In the genomic region with DNA sequence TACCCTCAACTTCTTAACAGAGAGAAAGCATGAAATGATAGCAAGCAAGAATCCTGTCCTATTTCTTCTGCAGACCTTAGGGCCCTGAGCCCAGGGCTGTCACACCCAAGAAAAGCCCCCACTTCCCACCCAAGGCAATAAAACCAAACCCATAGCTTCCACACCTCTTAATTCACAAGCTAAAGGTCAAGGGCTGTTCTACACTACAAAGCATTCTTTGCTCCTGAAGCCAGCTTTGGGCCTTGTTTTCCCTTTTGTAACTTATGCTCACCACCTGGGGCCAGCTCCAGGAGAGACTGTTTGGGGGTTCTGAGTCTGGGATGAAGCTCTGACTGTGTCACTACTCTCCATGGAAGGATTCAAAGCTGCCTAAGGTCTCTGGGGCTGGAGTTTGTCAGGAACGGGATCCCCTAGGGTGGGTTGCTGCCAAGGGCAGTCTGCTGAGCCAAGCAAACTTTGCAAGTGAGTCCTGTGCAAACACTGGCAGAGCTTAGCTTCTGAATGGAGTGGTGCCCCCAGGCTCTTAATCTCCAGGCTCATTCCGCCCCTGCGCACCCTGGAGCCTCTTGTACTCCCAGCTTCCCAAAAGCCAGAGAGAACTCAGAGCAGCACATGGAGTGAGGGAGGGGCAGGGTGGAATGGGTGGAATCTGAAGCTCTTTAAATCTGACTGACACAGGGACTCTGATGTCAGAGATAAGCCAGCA, we compare ENCODE assay signal across 17 mouse cellular contexts.
DNase-seq lines count a peak whose midpoint lies in the region; ATAC-seq and TF ChIP-seq lines count a peak whose summit lies in the region.
"Had no signal": no experiment of that assay in that cellular context is flagged by ENCODE, and none has a peak within 500 bp of the region (broad histone marks: within the 10 kb centered on the region; RNA-seq: fewer than 3 reads in every experiment).

No protein-coding gene starts in this region.

- H3K27me3 ChIP-seq in lung, embryonic 15.5 days: no peaks in the 10 kb centered on the region
- no peaks in the 10 kb centered on the region for H3K27me3 ChIP-seq in forebrain, postnatal 0 days (ENCODE audit: insufficient read depth, low read length)
- no peaks in the 10 kb centered on the region for H3K27me3 ChIP-seq in stomach, embryonic 15.5 days (replicated peaks)
- H3K27me3 ChIP-seq: embryonic facial prominence, embryonic 13.5 days; limb, embryonic 12.5 days had no signal

- TF ChIP-seq CTCF in forebrain, postnatal 0 days (IDR thresholded peaks at IDR 0.05; ENCODE audit: low read depth): no peak

- H3K9ac ChIP-seq in lung, embryonic 15.5 days: no peak overlapping the region
- H3K9ac ChIP-seq in forebrain, postnatal 0 days: no peak overlapping the region
- H3K9ac ChIP-seq in stomach, embryonic 15.5 days: no peak overlapping the region
- H3K9ac ChIP-seq: embryonic facial prominence, embryonic 13.5 days; limb, embryonic 12.5 days had no signal

- peaks cover 16% of the 10 kb centered on the region for H3K4me1 ChIP-seq in lung, embryonic 15.5 days
- H3K4me1 ChIP-seq in forebrain, postnatal 0 days (ENCODE audit: insufficient read depth): no peaks in the 10 kb centered on the region
- H3K4me1 ChIP-seq in stomach, embryonic 15.5 days: 0 out of 2 replicates have a peak, but pooled peaks cover 3% of the 10 kb centered on the region
- H3K4me1 ChIP-seq: embryonic facial prominence, embryonic 13.5 days had no signal

- H3K9me3 ChIP-seq in lung, embryonic 15.5 days: no peaks in the 10 kb centered on the region
- no peaks in the 10 kb centered on the region for H3K9me3 ChIP-seq in forebrain, postnatal 0 days (ENCODE audit: low read length)
- no peaks in the 10 kb centered on the region for H3K9me3 ChIP-seq in stomach, embryonic 15.5 days
- H3K9me3 ChIP-seq: embryonic facial prominence, embryonic 13.5 days; limb, embryonic 12.5 days had no signal

- H3K27ac ChIP-seq in lung, embryonic 15.5 days: peak overlapping the region; percentile 76
- no peak overlapping the region for H3K27ac ChIP-seq in forebrain, postnatal 0 days (ENCODE audit: low read depth, low read length)
- 0 out of 2 replicates have a peak overlapping the region, but pooled peaks have one; percentile 4 for H3K27ac ChIP-seq in stomach, embryonic 15.5 days
- H3K27ac ChIP-seq: embryonic facial prominence, embryonic 13.5 days; limb, embryonic 12.5 days had no signal

- peak; percentile 81 for ATAC-seq in lung, embryonic 15.5 days (ENCODE audit: borderline replicate concordance, extremely low read depth, low FRiP score, low TSS enrichment)
- ATAC-seq in forebrain, postnatal 0 days: peak; percentile 51
- no peak for ATAC-seq in stomach, embryonic 15.5 days (ENCODE audit: insufficient read depth, low FRiP score, low read depth)

- H3K36me3 ChIP-seq in lung, embryonic 15.5 days: no peaks in the 10 kb centered on the region
- peaks cover 39% of the 10 kb centered on the region for H3K36me3 ChIP-seq in forebrain, postnatal 0 days (ENCODE audit: insufficient read depth)
- no peaks in the 10 kb centered on the region for H3K36me3 ChIP-seq in stomach, embryonic 15.5 days

- no peak overlapping the region for H3K4me2 ChIP-seq in lung, embryonic 15.5 days
- H3K4me2 ChIP-seq in forebrain, postnatal 0 days (ENCODE audit: low read depth): no peak overlapping the region
- no peak overlapping the region for H3K4me2 ChIP-seq in stomach, embryonic 15.5 days
- H3K4me2 ChIP-seq: embryonic facial prominence, embryonic 13.5 days; limb, embryonic 12.5 days had no signal

- no peak overlapping the region for H3K4me3 ChIP-seq in lung, embryonic 15.5 days
- H3K4me3 ChIP-seq in forebrain, postnatal 0 days (ENCODE audit: low read depth, low read length): no peak overlapping the region
- no peak overlapping the region for H3K4me3 ChIP-seq in stomach, embryonic 15.5 days (replicated peaks)
- H3K4me3 ChIP-seq: embryonic facial prominence, embryonic 13.5 days; limb, embryonic 12.5 days had no signal

- WGBS in lung, embryonic 15.5 days: 47% methylated on average over 3 of the region's 3 CpGs
- WGBS in forebrain, postnatal 0 days: 25% methylated on average over 3 of the region's 3 CpGs
- WGBS in stomach, embryonic 15.5 days: 34% methylated on average over 3 of the region's 3 CpGs

- DNase-seq in heart, adult 11 months: peak; percentile 50
- DNase-seq in heart, postnatal 10 days: no peak
- no peak for DNase-seq in lung, postnatal 36 days
- no peak for DNase-seq in forebrain, postnatal 0 days
- no peak for DNase-seq in gastrocnemius, postnatal 25 days
- no peak for DNase-seq in cerebellum, postnatal 4 days (ENCODE audit: low spot score in 2 of 2)
- DNase-seq: B cell, adult 2 months; cerebellum, postnatal 10 days; heart, adult 18-20 months; kidney, adult 9 months; layer of hippocampus, postnatal 36 days; right cerebral cortex, postnatal 25 days; thymus, postnatal 25 days had no signal

- intact Hi-C loops in heart, postnatal 10 days (cut with DNase I): no loop called here
